12 mouse cellular contexts compared by ENCODE assay signal in the genomic region with DNA sequence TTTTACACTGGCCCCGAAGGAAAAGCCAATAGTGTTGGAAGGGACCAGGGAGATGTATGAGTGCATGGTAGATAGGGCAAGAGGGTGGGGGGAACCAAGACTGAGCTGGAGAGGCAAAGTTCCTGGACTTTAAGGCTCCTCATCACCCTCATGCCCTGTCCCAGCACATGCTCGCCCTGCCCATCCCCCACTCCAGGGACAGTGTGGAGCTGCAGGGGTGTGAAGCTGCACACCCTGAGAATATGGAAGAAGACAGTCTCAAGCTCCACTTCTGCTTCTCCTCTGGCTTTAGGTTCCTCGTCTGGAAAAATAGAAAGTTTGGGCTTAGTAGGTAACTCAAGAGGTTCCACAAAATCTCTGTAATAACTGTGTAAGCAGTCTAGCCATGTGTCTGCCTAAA.
DNase-seq lines count a peak whose midpoint lies in the region; ATAC-seq lines count a peak whose summit lies in the region.
"Had no signal": no experiment of that assay in that cellular context is flagged by ENCODE, and none has a peak within 500 bp of the region (broad histone marks: within the 10 kb centered on the region; RNA-seq: fewer than 3 reads in every experiment).

No protein-coding gene starts in this region.

- H3K36me3 ChIP-seq in embryonic facial prominence, embryonic 13.5 days: no peaks in the 10 kb centered on the region
- no peaks in the 10 kb centered on the region for H3K36me3 ChIP-seq in limb, embryonic 13.5 days
- H3K36me3 ChIP-seq: heart, embryonic 12.5 days; intestine, embryonic 15.5 days had no signal

- intact Hi-C loops in gastrocnemius, postnatal 14 days (cut with DNase I; ENCODE audit: low total_unique reads): no loop called here

- ATAC-seq in embryonic facial prominence, embryonic 13.5 days (ENCODE audit: insufficient number of reproducible peaks, insufficient read depth, low FRiP score, low TSS enrichment, low read depth): 0 out of 2 replicates have a peak, but pooled peaks have one; percentile 26
- peak; percentile 53; the same call in 1 of the 2 replicates for ATAC-seq in limb, embryonic 13.5 days (ENCODE audit: low FRiP score, low read depth)
- ATAC-seq: intestine, embryonic 15.5 days had no signal

- no peaks in the 10 kb centered on the region for H3K27me3 ChIP-seq in embryonic facial prominence, embryonic 13.5 days
- H3K27me3 ChIP-seq in limb, embryonic 13.5 days: no peaks in the 10 kb centered on the region
- H3K27me3 ChIP-seq: heart, embryonic 12.5 days; intestine, embryonic 15.5 days had no signal

- no peak overlapping the region for H3K4me2 ChIP-seq in embryonic facial prominence, embryonic 13.5 days
- peak overlapping the region; percentile 27 for H3K4me2 ChIP-seq in limb, embryonic 13.5 days (replicated peaks)
- H3K4me2 ChIP-seq: heart, embryonic 12.5 days; intestine, embryonic 15.5 days had no signal

- 39% methylated on average over 3 of the region's 3 CpGs for WGBS in embryonic facial prominence, embryonic 13.5 days
- WGBS in limb, embryonic 13.5 days: 22% methylated on average over 3 of the region's 3 CpGs

- DNase-seq in gastrocnemius, postnatal 14 days: peak; percentile 17
- no peak for DNase-seq in gastrocnemius, postnatal 10 days
- DNase-seq in kidney, postnatal 10 days: peak; percentile 29
- no peak for DNase-seq in kidney, adult 8-10 months
- DNase-seq in retina, embryonic 14.5 days (ENCODE audit: low spot score): no peak
- DNase-seq: cerebellum, postnatal 14 days; lung, adult 18-20 months; thymus, postnatal 14 days had no signal

- no peak overlapping the region for H3K9ac ChIP-seq in embryonic facial prominence, embryonic 13.5 days
- H3K9ac ChIP-seq in limb, embryonic 13.5 days: 0 out of 2 replicates have a peak overlapping the region, but pooled peaks have one; percentile 26
- H3K9ac ChIP-seq: heart, embryonic 12.5 days; intestine, embryonic 15.5 days had no signal

- H3K4me1 ChIP-seq in embryonic facial prominence, embryonic 13.5 days: peaks cover 38% of the 10 kb centered on the region
- peaks cover 38% of the 10 kb centered on the region for H3K4me1 ChIP-seq in limb, embryonic 13.5 days

- no peak overlapping the region for H3K4me3 ChIP-seq in embryonic facial prominence, embryonic 13.5 days
- H3K4me3 ChIP-seq in limb, embryonic 13.5 days: no peak overlapping the region
- H3K4me3 ChIP-seq: heart, embryonic 12.5 days; intestine, embryonic 15.5 days had no signal

- peak overlapping the region; percentile 60; the same call in 1 of the 2 replicates for H3K27ac ChIP-seq in embryonic facial prominence, embryonic 13.5 days
- peak overlapping the region; percentile 65; the same call in 1 of the 2 replicates for H3K27ac ChIP-seq in limb, embryonic 13.5 days
- H3K27ac ChIP-seq: intestine, embryonic 15.5 days had no signal

- H3K9me3 ChIP-seq in embryonic facial prominence, embryonic 13.5 days: no peaks in the 10 kb centered on the region
- H3K9me3 ChIP-seq in limb, embryonic 13.5 days: no peaks in the 10 kb centered on the region
- H3K9me3 ChIP-seq: heart, embryonic 12.5 days; intestine, embryonic 15.5 days had no signal

Comparison
In these comparisons a context has a peak if more than half of its experiments do, and no peak if none do; other contexts are left out.
1. DNase-seq: peak in gastrocnemius, postnatal 14 days (single experiment) and kidney, postnatal 10 days (single experiment); none in gastrocnemius, postnatal 10 days (single experiment), kidney, adult 8-10 months (0 of 2) and retina, embryonic 14.5 days (single experiment).